Mouse (Mus musculus) left cerebral cortex, adult 8-10 months (tissue): Measurements from ENCODE around the gene Zfp184. TPM values are rescaled to one million over a fixed set of nuclear protein-coding genes. Genes with fewer than 3 reads are reported as not detected.

Experiments
- DNase-seq, 2 experiments: peaks; one replicate each; pipeline ENCODE4 v3.0.0; 2022; ENCODE audit warnings: low spot score in 2 of 2
- total RNA-seq, 4 experiments: library from RNA; stranded (reverse); gene quantifications; 2 replicates each; pipeline ENCODE4 v1.2.4; 2022

Gene Zfp184
- total RNA-seq, 4 experiments from 2014 or later: 2.4 to 4.1 (median 3.3) TPM

DNA sequence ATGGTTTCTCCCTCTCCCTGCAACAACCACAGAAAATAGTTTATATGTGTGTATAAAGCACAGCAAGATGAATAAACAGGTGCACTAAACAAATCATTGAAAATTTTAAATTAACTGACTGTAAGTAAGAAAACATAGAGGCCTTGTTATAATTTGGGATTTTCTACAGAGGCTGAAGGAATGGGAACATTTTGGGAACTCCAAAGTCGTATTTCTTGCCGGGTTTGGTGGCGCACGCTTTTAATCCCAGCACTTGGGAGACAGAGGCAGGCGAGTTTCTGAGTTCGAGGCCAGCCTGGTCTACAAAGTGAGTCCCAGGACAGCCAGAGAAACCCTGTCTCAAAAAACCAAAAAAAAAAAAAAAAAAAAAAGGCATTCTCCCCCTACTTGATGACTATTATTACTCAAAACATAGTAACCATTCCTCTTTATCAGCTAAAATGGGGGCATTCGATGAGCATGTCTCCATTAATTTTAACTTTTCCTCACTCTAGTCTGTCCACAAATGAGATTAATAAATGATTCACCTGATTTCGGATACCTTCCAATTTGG, 24.1 kb upstream of the Zfp184 start:
- no peak for DNase-seq

- no peak for DNase-seq
Observed at GRCm38 (mm10) chr13:21923417-21923816, 21.5 kb upstream of the Zfp184 start.

- no peak for DNase-seq
Observed at GRCm38 (mm10) chr13:21924734-21925335, 20.1 kb upstream of the Zfp184 start.

GRCm38 (mm10) chr13:21930981-21931380, 13.9 kb upstream of the Zfp184 start:
- DNase-seq: no peak

GRCm38 (mm10) chr13:21931740-21932139, 13.2 kb upstream of the Zfp184 start:
- DNase-seq: no peak

- DNase-seq: peak in 1 of 2 experiments; percentile 23
Observed at GRCm38 (mm10) chr13:21933626-21934548, 11.0 kb upstream of the Zfp184 start.

GRCm38 (mm10) chr13:21934982-21935791, 9.7 kb upstream of the Zfp184 start:
- peak in 1 of 2 experiments; percentile 61 for DNase-seq

DNA sequence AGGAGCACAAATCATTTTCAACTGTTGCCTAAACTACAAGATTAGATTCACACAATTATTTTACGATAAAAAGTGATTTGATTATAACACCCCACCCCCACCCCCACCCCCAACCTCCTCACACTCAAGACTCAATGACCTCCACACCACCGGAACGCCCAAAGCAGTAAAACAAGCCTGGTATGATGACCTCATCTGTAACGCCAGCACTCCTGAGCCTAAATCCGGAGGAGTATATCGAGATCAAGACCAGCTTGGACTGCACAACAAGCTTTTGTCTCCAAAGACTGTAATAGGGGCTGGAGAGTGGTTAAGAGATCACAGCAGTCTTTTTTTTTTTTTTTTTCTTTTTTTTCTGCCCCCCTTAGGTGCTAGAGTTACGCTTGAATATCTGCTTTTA, 9.1 kb upstream of the Zfp184 start:
- DNase-seq: no peak

DNA sequence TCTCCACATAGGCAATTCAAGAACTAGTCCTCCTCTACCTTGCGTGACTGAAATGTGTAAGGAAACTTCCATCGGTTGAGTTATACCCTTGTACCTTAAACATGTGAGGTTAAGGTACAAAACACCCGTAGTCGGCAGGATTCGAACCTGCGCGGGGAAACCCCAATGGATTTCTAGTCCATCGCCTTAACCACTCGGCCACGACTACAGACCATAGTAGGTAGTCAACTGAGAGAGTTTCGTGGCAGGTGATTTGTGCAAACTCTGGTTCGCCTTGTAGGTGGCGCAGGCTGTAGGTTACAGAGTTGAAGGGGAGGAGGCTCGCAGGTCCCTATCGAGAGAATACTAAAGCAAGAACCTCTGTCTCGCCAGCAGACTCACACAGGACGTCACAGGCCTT, 7.9 kb upstream of the Zfp184 start:
- DNase-seq: peak in 1 of 2 experiments; percentile 24

DNA sequence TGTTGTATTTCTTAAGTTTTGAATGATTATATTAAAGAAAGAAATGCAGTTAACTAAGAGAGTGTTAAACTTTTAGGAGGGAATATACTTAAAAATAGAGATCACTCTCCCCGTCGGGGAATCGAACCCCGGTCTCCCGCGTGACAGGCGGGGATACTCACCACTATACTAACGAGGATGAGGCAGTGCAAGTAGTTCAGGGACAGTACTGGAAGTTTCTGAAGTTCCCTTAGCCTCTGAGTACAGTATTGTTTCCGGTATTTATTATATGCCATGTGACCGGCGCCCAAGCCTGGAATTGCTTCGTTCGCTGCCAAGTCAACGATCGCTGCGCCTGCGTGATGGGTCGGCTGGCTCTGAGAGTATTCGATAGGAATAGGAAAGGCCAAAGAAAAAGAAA, 4.7 kb upstream of the Zfp184 start:
- DNase-seq: peak; percentile 80 to 92

DNA sequence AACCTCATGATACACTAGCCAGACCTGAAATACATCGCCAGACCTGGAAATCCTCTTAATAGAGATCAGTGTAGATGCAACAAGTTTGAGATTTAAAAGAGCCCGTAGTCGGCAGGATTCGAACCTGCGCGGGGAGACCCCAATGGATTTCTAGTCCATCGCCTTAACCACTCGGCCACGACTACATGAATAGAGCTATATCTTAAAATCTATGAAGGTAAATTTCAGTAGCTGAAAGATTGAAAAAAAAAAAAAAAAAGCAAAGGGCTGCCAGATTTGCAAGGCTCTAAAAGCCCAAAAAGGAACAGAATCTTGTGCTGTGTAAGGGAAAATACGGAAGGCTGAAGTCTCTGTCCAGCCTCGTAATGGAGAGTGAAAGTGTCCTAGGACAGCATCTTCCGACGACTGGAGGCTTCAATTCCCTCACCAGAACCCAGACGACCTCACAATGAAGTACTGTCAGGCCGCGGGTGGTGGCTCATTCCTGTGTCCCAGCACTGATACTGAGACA, 4.0 kb upstream of the Zfp184 start:
- peak; percentile 76 to 88 for DNase-seq

- no peak for DNase-seq
Observed at GRCm38 (mm10) chr13:21943644-21944043, 1.2 kb upstream of the Zfp184 start.

- DNase-seq: no peak
Observed at GRCm38 (mm10) chr13:21944592-21944925, 335 bp upstream of the Zfp184 start.

DNA sequence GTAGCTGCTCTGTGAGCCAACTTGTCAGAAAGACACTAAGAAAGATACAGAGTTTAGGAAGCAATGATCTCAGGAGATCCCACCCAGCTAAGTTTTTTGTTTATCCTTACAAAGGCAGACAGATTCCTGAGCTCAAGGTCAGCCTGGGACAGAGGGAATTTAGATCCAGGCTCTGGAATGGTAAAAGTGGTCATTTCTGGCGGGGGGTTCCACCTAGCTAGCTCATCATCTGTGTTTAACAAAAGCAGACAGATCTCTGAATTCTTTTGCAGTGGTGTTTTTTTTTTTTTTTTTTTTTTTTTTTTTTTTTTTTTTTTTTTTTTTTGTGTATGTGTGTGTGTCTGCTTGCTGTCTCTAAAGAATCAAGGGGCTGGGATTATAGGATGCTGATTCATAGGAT, 24.4 kb downstream of the Zfp184 start:
- DNase-seq: no peak

GRCm38 (mm10) chr13:21969816-21970215, 24.9 kb downstream of the Zfp184 start:
- DNase-seq: no peak

DNA sequence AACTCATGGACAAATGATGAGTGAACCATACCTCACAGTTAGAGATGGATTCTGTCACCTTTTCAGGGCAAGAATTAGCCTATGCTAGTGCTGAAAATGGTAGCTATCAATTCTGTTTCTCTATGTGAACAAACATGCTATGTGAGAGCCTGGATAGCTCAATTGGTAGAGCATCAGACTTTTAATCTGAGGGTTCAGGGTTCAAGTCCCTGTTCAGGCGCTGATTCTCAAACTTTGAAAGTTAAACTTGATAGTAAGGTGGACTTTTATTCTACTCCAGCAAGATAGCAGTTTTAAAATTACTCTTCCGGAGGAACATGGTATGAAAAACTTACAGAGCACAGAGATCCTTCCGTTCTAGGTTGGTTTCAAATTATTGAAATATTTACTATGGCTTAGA, 26.7 kb downstream of the Zfp184 start:
- DNase-seq: no peak

DNA sequence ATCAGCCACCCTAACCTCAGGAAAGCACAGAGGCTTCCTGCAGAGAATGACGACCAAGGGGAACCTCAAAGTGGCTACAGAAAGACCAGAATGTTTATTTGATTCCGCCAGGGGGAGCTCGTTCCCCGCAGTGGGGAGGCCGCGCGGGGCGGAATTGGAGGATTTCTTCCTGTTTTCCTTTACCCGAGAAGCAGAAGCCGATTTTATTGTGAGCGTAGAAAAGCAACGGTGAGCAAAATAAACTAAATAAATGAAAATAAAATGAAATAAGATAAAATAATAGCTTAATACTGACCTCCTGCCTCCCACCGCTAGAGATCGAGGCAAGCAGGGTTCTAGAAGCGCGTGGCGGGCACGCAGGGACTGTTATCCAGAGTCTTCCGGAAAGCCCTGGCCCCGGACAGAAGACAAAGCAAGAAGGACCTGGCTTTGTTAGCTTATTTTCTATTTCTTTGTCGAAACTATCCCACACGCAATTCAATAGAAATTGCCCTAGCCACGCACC, 29.4 kb downstream of the Zfp184 start:
- peak; percentile 58 to 80 for DNase-seq

GRCm38 (mm10) chr13:21974726-21975473, 30.0 kb downstream of the Zfp184 start:
- DNase-seq: peak; percentile 30 to 54

DNA sequence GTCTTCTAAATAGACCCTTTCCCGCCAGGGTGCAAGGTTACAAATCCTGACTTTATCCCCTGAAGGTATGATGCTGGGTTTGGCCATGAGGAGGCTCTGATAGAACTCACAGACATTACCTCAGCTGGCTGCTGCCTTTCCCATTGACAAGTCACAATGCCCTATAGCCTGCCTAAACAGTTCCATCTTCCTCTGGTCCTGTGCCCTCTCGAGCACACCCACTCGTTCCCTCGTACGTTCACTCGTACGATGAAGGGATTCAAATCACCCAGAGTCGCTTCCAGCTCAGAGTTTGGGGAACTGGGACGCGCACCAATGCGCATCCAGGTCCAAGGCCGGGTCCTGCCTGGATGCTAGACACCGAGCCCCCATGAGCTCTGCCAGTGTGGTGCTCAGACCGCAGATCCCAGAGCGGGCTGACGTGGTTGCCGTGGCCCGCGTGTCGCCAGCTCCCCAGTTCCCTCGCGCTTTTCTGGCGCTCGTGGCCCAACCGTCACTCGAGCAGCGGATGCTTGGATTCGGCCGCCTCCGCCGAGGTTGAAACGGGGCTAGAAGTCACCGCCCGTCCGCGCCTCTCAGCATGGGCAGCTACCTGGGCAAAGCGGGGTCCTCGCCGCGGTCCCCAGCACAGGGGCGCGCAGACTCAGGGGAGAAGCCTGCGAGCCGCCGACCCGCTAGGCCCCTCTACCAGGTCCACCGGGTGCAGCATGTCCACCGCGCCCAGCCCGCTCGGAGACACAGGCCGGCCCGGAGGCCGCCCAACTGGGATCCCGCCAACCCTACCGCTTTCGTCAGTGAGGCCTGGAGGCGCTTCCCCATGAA, 36.3 kb downstream of the Zfp184 start, which contains the start of gene Pom121l2:
TSS of gene Pom121l2 (plus strand) at position 214 of the 822 bp plus-strand sequence.
- DNase-seq: no peak

- DNase-seq: no peak
Observed at GRCm38 (mm10) chr13:21981803-21982193, 36.9 kb downstream of the Zfp184 start.
